Mouse (Mus musculus) granulocyte monocyte progenitor cell, adult 5-6 weeks (primary cell): Measurements from ENCODE around the gene G6pc. TPM values are rescaled to one million over a fixed set of nuclear protein-coding genes. Genes with fewer than 3 reads are reported as not detected.

ENCODE experiments used
- ATAC-seq: replicated peaks from 2 replicates; pipeline ENCODE4 v1.8.0; 2016; ENCODE audit warnings: mild to moderate bottlenecking, moderate TSS enrichment, inconsistent platforms; ENCODE audit not compliant: poor library complexity, severe bottlenecking
- total RNA-seq, 2 experiments: library from RNA; stranded (forward) in 1 of 2; stranded (reverse) in 1 of 2; fragments of 200-712, 200-1000 nt in 1 of 2; fragments of >200 nt in 1 of 2; fragmentation: Nextera tagmentation in 1 of 2; gene quantifications; 2 replicates each; pipeline ENCODE4 v1.2.3; 2014 to 2017

The G6pc gene
- total RNA-seq, 2 experiments from 2014 or later: not detected

- ATAC-seq: peak; percentile 93
Measured at GRCm38 (mm10) chr11:101424925-101425813, 57.8 kb downstream of the G6pc start, which contains the start of the genes Rundc1 and Ptges3l. Gene Rundc1 (plus strand): TSS chr11:101425085. Gene Ptges3l (minus strand): TSS chr11:101425333.

- no peak for ATAC-seq
Measured at GRCm38 (mm10) chr11:101426165-101426564, 58.8 kb downstream of the G6pc start.

Other genes starting within 250 kb of the G6pc start
- gene Retreg3, start 247.7 kb upstream of the G6pc start, total RNA-seq (2014; fragmentation: Nextera tagmentation): 12.3 and 15.7 TPM in 2 replicates
- gene Retreg3, start 247.7 kb upstream of the G6pc start, total RNA-seq (2017): 20.0 and 27.4 TPM in 2 replicates
- 27.6 and 53.4 TPM in 2 replicates for gene Tubg1, start 247.6 kb upstream of the G6pc start, total RNA-seq (2014; fragmentation: Nextera tagmentation)
- gene Tubg1, start 247.6 kb upstream of the G6pc start, total RNA-seq (2017): 25.8 and 43.7 TPM in 2 replicates
- not detected in 2 replicates for gene Tubg2, start 211.7 kb upstream of the G6pc start, total RNA-seq (2014; fragmentation: Nextera tagmentation)
- not detected in 2 replicates for gene Tubg2, start 211.7 kb upstream of the G6pc start, total RNA-seq (2017)
- gene Cntnap1, start 197.0 kb upstream of the G6pc start, total RNA-seq (2014; fragmentation: Nextera tagmentation): 0.41 and 0.83 TPM in 2 replicates
- gene Cntnap1, start 197.0 kb upstream of the G6pc start, total RNA-seq (2017): 0.36 and 0.65 TPM in 2 replicates
- 1.4 TPM in 1 of 2 replicates, not detected in the other for gene Plekhh3, start 196.2 kb upstream of the G6pc start, total RNA-seq (2014; fragmentation: Nextera tagmentation)
- gene Plekhh3, start 196.2 kb upstream of the G6pc start, total RNA-seq (2017): 0.47 TPM in 1 of 2 replicates, not detected in the other
- not detected in 2 replicates for gene Ccr10, start 192.1 kb upstream of the G6pc start, total RNA-seq (2014; fragmentation: Nextera tagmentation)
- gene Ccr10, start 192.1 kb upstream of the G6pc start, total RNA-seq (2017): 0.09 TPM in 1 of 2 replicates, not detected in the other
- 15.2 and 31.0 TPM in 2 replicates for gene Ezh1, start 141.1 kb upstream of the G6pc start, total RNA-seq (2014; fragmentation: Nextera tagmentation)
- 13.6 and 17.7 TPM in 2 replicates for gene Ezh1, start 141.1 kb upstream of the G6pc start, total RNA-seq (2017)
- gene Ramp2, start 121.5 kb upstream of the G6pc start, total RNA-seq (2014; fragmentation: Nextera tagmentation): not detected in 2 replicates
- 0.98 and 1.4 TPM in 2 replicates for gene Ramp2, start 121.5 kb upstream of the G6pc start, total RNA-seq (2017)
- gene Vps25, start 113.9 kb upstream of the G6pc start, total RNA-seq (2014; fragmentation: Nextera tagmentation): 176 and 203 TPM in 2 replicates
- 76.7 and 80.4 TPM in 2 replicates for gene Vps25, start 113.9 kb upstream of the G6pc start, total RNA-seq (2017)
- not detected in 2 replicates for gene Wnk4, start 107.0 kb upstream of the G6pc start, total RNA-seq (2014; fragmentation: Nextera tagmentation)
- 2.6 TPM in 1 of 2 replicates, not detected in the other for gene Wnk4, start 107.0 kb upstream of the G6pc start, total RNA-seq (2017)
- gene Cntd1, start 88.5 kb upstream of the G6pc start, total RNA-seq (2014; fragmentation: Nextera tagmentation): not detected in 2 replicates
- gene Cntd1, start 88.5 kb upstream of the G6pc start, total RNA-seq (2017): 0.72 and 3.3 TPM in 2 replicates
- gene Coa3, start 88.4 kb upstream of the G6pc start, total RNA-seq (2014; fragmentation: Nextera tagmentation): 53.2 and 61.3 TPM in 2 replicates
- 32.3 and 35.5 TPM in 2 replicates for gene Coa3, start 88.4 kb upstream of the G6pc start, total RNA-seq (2017)
- gene Becn1, start 65.3 kb upstream of the G6pc start, total RNA-seq (2014; fragmentation: Nextera tagmentation): 58.4 and 81.1 TPM in 2 replicates
- gene Becn1, start 65.3 kb upstream of the G6pc start, total RNA-seq (2017): 177 and 214 TPM in 2 replicates
- gene Psme3, start 51.3 kb upstream of the G6pc start, total RNA-seq (2014; fragmentation: Nextera tagmentation): 163 and 205 TPM in 2 replicates
- gene Psme3, start 51.3 kb upstream of the G6pc start, total RNA-seq (2017): 121 and 138 TPM in 2 replicates
- gene Aoc2, start 42.5 kb upstream of the G6pc start, total RNA-seq (2014; fragmentation: Nextera tagmentation): 2.8 and 3.7 TPM in 2 replicates
- gene Aoc2, start 42.5 kb upstream of the G6pc start, total RNA-seq (2017): 1.8 and 2.0 TPM in 2 replicates
- gene Aoc3, start 37.0 kb upstream of the G6pc start, total RNA-seq (2014; fragmentation: Nextera tagmentation): not detected in 2 replicates
- not detected in 2 replicates for gene Aoc3, start 37.0 kb upstream of the G6pc start, total RNA-seq (2017)
- 59.3 and 82.3 TPM in 2 replicates for gene Aarsd1, start 50.1 kb downstream of the G6pc start, total RNA-seq (2014; fragmentation: Nextera tagmentation)
- 63.1 and 74.5 TPM in 2 replicates for gene Aarsd1, start 50.1 kb downstream of the G6pc start, total RNA-seq (2017)
- 6.6 TPM in 1 of 2 replicates, not detected in the other for gene Gm27029, start 57.2 kb downstream of the G6pc start, total RNA-seq (2014; fragmentation: Nextera tagmentation)
- 7.8 TPM in 1 of 2 replicates, not detected in the other for gene Gm27029, start 57.2 kb downstream of the G6pc start, total RNA-seq (2017)
- 5.7 and 8.1 TPM in 2 replicates for gene Rundc1, start 57.5 kb downstream of the G6pc start, total RNA-seq (2014; fragmentation: Nextera tagmentation)
- 4.3 and 6.0 TPM in 2 replicates for gene Rundc1, start 57.5 kb downstream of the G6pc start, total RNA-seq (2017)
- 0.49 and 2.7 TPM in 2 replicates for gene Ptges3l, start 57.8 kb downstream of the G6pc start, total RNA-seq (2014; fragmentation: Nextera tagmentation)
- gene Ptges3l, start 57.8 kb downstream of the G6pc start, total RNA-seq (2017): 0.52 and 9.1 TPM in 2 replicates
- gene Rpl27, start 74.7 kb downstream of the G6pc start, total RNA-seq (2014; fragmentation: Nextera tagmentation): 1,057 and 1,193 TPM in 2 replicates
- 795 and 2,552 TPM in 2 replicates for gene Rpl27, start 74.7 kb downstream of the G6pc start, total RNA-seq (2017)
- 26.9 and 29.5 TPM in 2 replicates for gene Ifi35, start 80.8 kb downstream of the G6pc start, total RNA-seq (2014; fragmentation: Nextera tagmentation)
- 27.7 and 33.0 TPM in 2 replicates for gene Ifi35, start 80.8 kb downstream of the G6pc start, total RNA-seq (2017)
- gene Rnd2, start 97.4 kb downstream of the G6pc start, total RNA-seq (2014; fragmentation: Nextera tagmentation): 1.4 and 3.0 TPM in 2 replicates
- gene Rnd2, start 97.4 kb downstream of the G6pc start, total RNA-seq (2017): 0.52 and 2.2 TPM in 2 replicates
- gene Vat1, start 98.7 kb downstream of the G6pc start, total RNA-seq (2014; fragmentation: Nextera tagmentation): 77.1 and 85.8 TPM in 2 replicates
- gene Vat1, start 98.7 kb downstream of the G6pc start, total RNA-seq (2017): 56.3 and 66.2 TPM in 2 replicates
- gene Brca1, start 184.4 kb downstream of the G6pc start, total RNA-seq (2014; fragmentation: Nextera tagmentation): 26.6 and 34.0 TPM in 2 replicates
- gene Brca1, start 184.4 kb downstream of the G6pc start, total RNA-seq (2017): 38.5 and 39.0 TPM in 2 replicates
- gene Nbr1, start 184.6 kb downstream of the G6pc start, total RNA-seq (2014; fragmentation: Nextera tagmentation): 33.2 and 45.0 TPM in 2 replicates
- gene Nbr1, start 184.6 kb downstream of the G6pc start, total RNA-seq (2017): 38.6 and 41.4 TPM in 2 replicates
- 4.3 and 6.3 TPM in 2 replicates for gene Tmem106a, start 214.7 kb downstream of the G6pc start, total RNA-seq (2014; fragmentation: Nextera tagmentation)
- gene Tmem106a, start 214.7 kb downstream of the G6pc start, total RNA-seq (2017): 0.78 and 1.4 TPM in 2 replicates
- not detected in 2 replicates for gene Gm11634, start 231.7 kb downstream of the G6pc start, total RNA-seq (2014; fragmentation: Nextera tagmentation)
- gene Gm11634, start 231.7 kb downstream of the G6pc start, total RNA-seq (2017): not detected in 2 replicates